Mouse (Mus musculus) megakaryocyte, adult 5-6 weeks (primary cell): ENCODE data around the gene Fam174b. TPM values are rescaled to one million over a fixed set of nuclear protein-coding genes. Genes with fewer than 3 reads are reported as not detected.

Source experiments
- ATAC-seq: 2 replicates; pipeline ENCODE4 v1.8.0; 2016; ENCODE audit warnings: mild to moderate bottlenecking, inconsistent platforms; ENCODE audit not compliant: poor library complexity, severe bottlenecking
- total RNA-seq, 2 experiments: library from RNA; stranded (forward) in 1 of 2; stranded (reverse) in 1 of 2; fragments of 153-499, 151-499 nt in 1 of 2; fragments of 221-1000, 200-1000 nt in 1 of 2; gene quantifications; 2 replicates each; pipeline versions ENCODE4 v1.2.3 to v1.2.4; 2015 to 2017

Fam174b gene
- total RNA-seq (2015), result 1.4 and 1.9 TPM in 2 replicates
- 2.9 and 8.1 TPM in 2 replicates for total RNA-seq (2017)

DNA sequence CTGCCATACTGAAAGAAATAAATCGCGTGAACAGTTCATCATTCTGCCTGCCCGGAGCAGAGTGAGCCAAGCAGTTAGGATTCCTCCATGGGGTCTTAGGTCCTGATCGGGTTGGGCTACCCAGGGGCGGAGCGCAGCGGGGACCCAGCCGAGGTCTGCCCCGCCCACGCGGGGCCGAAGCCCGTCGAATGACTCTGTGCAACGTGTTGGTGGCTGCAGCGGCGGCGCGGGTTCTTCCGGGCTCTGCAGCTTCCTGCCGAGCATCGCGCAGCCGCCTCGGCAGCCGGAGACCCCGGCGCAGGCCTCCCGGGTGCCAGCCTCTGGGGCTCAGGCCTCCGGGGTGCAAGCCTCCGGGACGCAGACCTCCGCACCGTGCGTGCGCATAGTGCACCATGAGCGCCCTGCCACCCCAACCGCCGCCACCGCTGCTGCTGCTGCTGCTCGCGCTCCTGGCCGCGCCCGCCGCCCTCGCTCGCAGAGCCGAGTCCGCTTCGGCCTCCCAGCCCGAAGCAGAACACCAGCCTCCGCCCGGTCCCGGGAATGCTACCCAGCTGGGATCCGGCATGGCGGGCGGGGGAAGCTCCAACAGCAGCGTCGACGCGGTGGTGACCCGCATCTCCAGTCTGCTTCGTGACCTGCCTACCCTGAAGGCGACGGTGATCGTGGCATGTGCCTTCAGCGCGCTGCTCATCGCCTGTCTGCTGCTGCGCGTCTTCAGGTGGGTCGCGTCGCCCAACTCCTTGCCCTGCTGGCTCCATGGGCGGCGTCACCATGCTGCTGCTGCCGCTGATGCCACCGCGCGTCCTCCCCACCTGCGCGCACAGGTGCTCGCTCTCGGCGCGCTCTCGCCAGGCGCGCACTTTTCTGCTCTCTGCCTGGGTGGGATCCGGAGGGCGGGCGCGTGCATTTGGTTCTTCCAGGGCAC is at the start of gene Fam174b:
Fam174b (plus strand) TSS at position 192 of the 925 bp plus-strand sequence.
- peak; percentile 45; the same call in 1 of the 2 replicates for ATAC-seq

DNA sequence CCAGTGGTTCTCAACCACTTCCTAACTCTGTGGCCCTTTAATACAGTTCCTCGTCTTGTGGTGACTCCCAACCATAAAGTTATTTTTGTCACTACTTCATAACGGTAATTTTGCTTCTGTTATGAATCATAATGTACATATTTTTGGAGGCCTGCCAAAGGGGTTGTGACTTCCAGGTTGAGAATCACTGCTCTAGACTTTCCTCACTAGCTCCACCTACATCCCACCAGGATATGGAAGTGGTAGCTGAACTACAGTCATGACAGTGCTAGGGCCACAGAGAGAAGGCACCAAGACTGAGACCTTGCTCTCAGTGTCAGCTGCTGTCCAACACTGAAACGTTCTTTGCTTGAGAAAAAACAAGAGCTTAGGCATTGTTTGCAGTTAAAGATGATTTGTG is 43.0 kb upstream of the Fam174b start:
- ATAC-seq, result no peak

DNA sequence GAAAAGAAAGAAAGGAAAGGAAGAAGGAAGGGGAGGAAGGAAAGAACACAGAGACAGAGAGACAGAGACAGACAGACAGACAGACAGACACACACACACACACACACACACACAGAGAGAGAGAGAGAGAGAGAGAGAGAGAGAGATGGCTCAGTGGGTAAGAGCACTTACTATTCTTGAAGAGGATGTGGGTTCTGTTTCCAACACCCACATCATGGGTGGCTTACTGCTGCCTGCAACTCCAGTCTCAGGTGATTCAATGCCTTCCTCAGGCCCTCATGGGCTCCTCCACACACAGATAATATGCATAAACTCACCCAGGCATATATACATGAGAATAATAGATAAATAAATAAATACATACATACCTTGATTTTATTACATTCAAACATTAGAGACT is 35.8 kb upstream of the Fam174b start:
- ATAC-seq, result no peak

DNA sequence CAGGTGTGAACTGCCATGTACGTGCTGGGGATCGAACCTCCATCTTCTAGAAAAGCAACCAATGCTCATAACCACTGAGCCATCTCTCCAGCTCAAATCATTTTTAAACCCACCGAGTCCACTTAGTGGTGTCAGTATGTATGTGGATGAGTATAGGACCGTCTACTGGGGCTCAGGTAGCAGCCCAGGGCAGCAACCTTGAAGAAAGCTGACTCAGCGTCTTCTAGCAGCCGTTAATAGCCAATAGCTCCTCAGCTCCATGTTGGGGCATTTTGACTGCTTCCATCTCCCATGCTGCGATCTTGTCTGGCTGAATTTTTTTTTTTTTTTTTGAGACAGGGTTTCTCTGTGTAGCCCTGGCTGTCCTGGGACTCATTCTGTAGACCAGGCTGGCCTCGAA is 26.6 kb upstream of the Fam174b start:
- no peak for ATAC-seq

DNA sequence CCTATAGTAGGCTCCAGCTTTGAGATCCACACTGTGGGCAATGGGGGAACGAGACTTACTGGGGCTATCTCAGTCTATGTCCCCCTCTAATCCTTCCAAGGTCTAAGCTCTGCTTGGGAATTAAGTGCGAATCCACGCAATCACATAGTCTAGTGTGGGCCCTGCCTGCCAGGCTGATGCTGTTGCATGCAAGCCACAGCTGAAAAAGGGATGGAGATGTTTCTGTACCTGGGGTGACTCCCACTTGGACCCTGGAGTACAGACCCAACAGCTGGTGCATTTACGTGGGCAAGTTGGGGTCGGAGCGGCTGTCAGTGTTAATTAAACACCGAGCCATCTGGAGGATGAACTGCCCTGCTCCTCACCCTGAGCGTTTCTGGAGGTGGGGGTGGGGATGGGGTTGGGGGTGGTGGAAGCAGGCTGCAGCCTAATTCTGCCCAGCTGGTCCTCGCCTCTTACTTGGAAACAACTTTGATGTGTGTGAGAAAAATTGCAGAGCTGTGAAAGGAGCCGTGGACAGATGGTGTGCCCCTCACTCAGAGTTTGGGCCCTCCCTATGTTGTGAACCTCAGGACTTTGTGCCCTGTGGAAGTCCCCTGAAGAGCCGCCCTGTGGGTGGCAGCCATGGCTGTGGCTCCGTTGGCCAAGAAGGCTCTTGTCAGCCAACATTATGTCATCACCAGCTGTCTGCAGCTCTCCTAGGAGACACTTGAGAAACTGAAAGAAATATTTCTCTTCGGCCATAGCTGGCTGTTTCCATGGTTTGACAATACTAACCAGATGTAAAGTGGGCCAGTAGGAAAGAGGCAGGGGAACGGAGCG is 24.0 kb upstream of the Fam174b start:
- ATAC-seq, result no peak

DNA sequence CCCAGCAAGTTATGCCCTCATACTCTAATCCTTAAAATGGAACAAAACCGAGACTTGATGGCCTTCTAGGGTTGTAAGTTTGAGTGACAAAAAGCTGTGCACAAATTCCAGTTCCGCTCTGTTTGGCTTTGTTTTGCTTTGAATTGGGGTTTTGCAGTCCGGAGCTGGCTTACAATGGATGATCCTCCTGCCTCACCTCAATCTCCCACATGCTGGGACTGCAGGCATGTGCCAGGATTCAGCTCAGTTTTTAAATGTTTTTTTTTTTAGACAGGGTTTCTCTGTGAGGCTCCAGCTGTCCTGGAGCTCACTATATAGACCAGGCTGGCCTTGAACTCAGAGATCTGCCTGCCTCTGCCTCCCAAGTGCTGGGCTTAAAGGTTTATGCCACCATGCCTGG is 23.3 kb upstream of the Fam174b start:
- no peak for ATAC-seq

DNA sequence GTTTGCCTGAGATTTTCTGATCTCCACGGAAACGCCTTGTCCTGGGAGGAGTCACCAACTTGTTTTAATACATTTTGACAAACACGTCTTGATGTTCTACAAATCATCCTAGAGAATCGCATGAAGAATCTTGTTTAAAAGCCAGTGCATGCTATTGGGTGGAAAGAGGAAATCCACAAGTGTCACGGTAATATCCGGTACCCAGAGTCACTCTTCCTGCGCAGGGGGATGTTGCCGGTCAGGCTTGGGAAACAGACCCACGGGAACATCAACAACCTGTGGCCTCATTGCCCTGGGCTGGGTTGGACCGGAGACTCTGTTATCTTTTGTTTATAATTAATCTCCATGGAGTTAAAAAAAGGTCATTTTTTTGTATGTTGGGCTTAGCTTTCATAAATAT is 22.1 kb upstream of the Fam174b start:
- peak; percentile 81 for ATAC-seq

DNA sequence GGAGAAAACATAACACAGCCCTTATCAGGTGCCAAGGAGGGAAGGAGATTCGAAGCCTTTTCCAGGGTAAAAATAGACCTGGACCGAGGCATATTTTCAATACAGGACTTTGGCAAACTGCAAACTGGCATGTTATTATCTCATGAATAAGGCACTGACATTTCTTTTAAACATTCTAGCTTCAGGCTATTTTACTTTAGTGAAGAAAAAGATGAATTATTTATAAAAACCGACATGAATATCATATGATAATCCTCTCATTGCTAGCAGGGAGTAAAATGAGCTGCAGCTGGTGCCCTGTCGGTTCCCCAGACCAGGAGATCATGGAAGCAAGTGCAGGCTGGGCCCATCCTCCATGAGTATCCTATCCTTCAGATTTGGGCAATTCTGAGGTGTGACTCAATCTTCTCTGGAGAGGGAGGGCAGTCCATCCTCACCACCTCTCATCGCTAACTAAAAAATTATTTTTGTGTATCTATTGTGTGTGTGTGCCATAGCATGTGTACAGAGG is 21.6 kb upstream of the Fam174b start:
- ATAC-seq, result no peak

DNA sequence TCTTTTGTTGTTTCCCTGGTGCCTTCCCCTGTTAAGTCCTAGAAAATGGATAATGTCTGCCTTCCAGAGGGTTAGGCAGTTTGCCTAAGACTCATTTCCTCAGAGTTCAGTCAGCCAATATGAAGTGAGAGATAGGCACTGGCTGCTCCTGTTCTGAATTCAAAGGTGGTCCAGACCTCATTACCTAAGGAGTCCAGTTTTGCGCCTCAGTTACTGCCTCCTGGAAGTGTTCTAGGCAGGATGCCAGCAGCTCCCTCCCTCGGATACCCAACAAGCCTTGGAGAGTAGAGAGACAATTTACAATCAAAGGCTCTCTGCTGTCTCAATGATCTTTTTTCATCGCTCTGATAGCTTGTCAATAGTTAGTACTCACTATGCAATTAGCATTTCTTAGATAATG is 19.1 kb upstream of the Fam174b start:
- ATAC-seq, result no peak

DNA sequence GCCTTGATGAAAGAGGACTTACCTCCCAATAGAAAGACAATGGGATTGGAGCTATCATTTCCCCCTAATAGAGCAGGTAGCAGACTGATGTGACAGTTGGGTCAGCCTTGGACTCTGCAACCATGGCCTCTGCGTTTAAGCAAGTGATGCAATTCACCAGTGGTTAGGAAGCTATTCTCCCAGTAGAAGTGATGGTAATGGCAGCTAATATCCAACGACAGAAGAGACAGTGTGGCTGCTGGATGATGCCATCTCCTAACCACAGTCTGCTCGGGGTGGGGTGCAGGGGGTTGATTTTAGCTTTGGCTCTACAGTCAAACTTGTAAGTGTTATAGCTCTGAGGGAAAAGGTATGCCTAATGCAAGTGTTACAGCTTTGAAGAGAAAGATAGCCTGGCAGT is 18.3 kb upstream of the Fam174b start:
- no peak for ATAC-seq

DNA sequence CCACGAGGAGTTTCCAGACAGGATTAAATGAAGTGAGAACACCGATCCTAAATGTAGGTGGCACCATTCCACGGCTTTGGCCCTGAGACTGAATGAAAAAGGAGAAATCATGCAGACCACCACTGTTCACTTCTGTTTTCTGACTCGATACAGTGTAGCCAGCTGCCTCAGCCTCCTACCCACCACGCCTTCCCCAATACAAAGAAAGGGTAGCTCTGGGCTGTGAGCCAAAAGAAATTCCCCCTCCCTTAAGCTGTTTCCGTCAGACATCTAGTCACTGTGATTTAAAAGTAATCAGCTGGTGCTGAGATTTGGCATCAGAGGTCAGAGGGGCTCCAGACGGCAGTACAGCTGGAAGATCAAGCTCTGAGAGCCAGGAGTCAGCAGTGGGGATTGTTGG is 10.2 kb upstream of the Fam174b start:
- no peak for ATAC-seq

DNA sequence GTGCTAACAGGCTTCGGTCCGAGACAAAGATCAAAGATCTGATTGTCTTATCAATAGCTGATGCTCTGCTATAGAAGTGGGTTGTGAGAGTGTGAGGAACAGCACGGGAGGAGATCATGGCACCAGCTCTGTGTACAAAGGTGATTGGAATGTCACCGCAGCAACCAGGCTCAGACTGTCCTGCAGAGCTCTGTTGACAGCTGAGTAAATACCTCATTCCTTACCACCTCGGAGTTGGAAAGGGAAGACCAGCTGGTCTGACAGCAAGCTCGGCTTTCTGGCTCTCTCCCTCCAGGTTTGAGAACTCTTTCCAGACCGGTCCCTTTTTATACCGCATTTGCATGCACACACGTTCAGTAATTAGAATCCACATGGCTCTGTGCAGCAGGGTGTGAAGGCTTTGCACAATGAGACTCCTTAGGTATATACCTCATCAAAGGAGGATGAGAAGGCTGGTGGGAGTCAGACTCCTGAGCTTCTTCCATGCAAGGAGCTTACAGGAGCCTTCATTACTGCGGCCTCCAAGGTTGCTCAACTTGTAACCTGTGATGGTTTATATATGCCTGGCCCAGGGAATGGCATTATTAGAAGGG is 9.6 kb upstream of the Fam174b start:
- ATAC-seq, result no peak

DNA sequence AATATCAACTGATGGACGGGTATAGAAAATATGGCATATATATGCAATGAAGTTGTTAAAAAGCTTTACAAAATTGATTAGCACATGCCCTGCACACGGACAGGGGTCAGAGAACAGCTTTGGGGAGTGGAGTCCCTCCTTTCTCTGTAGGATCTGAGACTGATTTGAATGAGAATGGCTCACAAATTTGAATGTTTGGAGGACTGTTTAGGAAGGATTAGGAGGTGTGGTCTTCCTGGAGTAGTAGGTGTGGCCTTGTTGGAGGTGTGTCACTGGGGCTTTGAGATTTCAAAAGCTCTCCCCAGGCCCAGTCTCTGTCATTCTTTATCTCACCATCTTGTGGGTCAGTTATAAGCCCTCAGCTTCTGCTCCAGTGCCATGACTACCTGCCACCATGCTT is 4.1 kb upstream of the Fam174b start:
- no peak for ATAC-seq

DNA sequence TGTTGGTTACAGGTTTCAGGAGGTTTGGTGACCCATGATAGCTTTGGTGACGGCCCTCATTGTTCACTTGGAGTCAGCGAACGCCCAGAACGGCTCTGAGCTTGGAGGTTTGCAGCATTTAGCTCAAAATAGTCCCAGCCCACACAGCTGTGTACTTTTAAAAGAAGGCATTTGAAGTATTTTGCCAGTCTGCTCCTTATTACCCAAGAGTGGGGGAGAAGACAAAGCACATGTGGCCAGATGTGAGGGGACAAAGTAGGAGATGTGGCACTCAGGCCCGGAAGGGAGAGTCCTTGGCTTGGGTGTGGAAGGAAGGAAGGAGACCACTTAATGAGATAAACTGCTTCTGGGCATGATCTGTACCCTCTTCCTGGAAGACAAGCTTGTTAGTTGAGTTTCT is 1.3 kb downstream of the Fam174b start:
- ATAC-seq, result no peak

DNA sequence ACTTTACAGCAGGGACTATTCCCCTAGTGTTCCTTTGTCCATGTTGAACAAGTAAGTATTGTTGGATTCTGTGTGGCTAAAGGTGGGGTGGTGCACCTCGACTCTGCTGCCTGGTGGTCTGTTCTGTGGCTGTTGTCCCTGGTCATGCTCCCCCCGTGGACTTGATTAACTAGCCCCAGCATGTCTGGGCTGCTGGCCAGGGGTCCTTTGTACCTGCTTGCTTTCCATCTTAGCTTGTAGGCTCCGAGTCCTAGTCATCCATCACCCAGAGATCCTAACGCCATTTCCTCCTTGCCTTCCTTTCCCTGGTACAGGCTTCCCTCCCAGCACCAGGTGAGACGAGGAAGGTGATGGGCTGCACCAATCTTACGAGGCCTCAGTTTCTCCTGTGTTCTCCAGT is 1.7 kb downstream of the Fam174b start:
- no peak for ATAC-seq

DNA sequence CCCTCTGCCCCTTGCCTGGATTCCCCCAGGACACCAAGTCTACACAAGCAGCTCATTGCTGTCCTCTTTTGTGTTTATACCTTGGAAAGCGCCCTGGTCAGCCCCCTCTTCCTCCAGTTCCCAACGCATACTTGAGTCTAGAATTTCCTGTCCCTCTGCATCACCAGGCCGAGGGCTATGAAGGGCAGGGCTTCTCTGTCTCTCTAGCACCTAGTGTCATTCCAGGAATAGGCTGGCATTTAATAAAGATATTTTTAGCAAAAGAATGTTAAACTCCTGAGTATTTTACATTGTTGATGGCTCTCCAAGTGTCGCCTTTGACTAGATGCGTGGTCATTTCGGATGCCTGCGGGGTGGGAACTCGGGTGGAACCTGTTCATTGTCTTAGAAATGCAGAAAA is 3.0 kb downstream of the Fam174b start:
- ATAC-seq, result no peak

DNA sequence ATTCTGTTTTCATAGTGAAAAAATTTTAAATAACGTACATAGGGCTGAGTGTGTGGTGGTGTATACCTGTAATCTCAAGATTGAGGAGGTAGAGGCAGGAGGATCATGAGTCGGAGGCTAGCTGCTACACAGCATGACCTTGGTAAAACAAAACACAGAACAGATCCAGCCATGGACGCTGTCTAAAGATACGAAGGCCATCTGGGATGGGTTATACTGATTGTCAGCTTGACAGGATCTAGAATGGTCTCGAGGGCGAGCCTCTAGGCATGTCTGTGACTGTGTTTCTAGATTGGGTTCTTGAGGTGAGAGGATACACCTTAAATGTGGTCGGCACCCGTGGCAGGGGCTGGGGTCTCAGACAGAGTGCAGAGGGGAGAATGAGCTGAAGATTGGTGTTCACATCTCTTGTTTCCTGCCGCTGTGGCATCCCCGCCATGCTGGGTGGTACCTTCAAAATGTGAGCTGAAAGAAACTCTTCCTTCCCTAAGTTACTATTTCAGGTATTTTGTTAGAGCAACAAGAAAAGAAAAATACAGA is 3.8 kb downstream of the Fam174b start:
- no peak for ATAC-seq

DNA sequence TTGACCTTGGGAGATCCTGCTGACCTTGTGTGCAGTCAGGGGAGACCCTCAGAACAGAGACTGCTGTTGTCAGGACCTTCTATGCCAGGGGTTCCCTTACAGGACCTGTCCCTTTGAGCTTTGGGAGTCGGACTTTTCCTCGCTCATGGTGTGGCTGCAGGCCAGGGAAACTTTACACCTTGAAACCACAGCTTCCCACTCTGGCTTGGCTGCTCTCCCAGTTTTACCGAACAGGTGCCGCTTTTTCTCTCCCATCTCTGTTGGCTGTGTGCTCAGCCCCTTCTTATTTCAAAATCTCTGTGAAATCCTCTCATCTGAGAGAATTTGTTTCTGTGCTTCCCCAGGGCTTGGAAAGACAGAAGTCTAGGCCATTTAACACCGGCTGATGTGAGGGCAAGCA is 5.8 kb downstream of the Fam174b start:
- no peak for ATAC-seq

DNA sequence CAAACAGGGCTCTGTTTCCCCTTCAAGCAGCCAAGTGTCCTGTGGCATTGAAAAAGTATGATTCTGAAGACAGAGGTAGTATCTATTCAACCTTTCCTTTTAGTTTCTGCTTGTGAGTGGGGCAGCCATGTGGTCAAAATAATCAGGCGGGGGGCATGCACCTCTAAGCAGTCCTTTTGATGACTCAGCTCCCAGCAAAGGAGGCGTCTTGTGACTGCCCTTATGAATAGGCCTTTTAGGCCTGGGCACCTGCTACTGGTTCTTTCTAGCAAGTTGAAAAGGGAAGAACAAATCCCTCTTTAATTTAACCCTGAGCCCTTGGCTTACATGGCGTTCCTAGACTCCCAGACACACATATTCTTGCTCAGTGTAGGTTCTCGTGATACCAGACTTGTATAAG is 6.7 kb downstream of the Fam174b start:
- ATAC-seq, result no peak

DNA sequence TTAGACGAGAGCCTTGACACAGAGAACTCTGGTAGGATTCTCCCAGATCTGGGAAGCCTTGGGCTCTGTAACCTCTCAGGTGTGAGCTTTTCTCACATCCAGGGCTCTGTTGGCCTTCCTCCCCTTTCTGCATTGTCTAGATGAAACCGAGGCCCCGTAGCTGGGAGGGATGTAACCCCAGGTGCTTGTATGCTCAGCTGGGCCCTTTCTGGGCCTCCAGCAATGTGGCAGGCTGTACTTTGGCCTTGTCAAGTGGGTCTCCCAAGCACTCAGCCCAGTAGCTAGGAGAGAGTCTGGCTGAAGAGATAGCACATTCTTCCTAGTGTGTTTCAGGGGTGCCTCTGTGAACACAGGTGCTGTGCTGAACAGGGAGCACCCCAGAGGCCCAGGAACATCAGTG is 7.4 kb downstream of the Fam174b start:
- no peak for ATAC-seq
